Mouse (Mus musculus) C2C12 (cell line): Measurements from ENCODE around the gene Olig2.

ENCODE experiments used
- CEBPB ChIP-seq: IDR thresholded peaks from one replicate; pipeline ENCODE4 v1.6.1; 2011; ENCODE audit warnings: low read depth, mild to moderate bottlenecking, control low read depth, moderate library complexity
- CTCF ChIP-seq: IDR thresholded peaks from one replicate; pipeline ENCODE4 v1.5.1; 2011; ENCODE audit not compliant: control insufficient read depth, insufficient read depth, insufficient read length
- MAX ChIP-seq: IDR thresholded peaks from one replicate; pipeline ENCODE4 v1.6.1; 2011; ENCODE audit warnings: mild to moderate bottlenecking, control low read depth
- USF1 ChIP-seq: IDR thresholded peaks from one replicate; pipeline ENCODE4 v1.6.1; 2011; ENCODE audit warnings: low read depth, mild to moderate bottlenecking, control low read depth, moderate library complexity

DNA sequence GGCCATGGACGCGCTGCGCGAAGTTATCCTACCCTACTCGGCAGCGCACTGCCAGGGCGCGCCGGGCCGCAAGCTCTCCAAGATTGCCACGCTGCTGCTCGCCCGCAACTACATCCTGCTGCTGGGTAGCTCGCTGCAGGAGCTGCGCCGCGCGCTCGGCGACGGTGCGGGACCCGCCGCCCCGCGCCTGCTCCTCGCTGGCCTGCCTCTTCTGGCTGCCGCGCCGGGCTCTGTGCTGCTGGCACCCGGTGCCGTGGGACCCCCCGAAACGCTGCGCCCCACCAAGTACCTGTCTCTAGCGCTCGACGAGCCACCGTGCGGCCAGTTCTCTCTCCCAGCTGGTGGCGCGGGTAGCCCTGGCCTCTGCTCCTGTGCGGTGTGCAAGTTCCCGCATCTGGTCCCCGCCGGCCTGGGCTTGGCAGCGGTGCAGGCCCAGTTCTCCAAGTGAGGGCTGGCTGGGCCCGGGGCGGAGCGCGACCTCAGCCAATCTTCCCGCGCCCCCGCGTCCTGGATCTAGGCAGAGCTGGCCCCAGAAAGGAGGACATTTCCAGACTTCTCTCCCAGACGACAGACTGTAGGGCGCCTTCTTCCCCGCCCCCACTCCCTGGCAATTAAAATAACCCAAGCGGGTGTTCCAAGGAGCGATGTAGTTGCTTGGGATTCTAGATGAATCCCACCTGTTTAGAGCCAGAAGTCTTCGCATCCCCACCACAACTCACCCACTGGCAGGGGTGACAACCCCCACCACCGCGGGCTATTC, 45.1 kb downstream of the Olig2 start:
- TF ChIP-seq CEBPB, result no peak
- no peak for TF ChIP-seq CTCF
- TF ChIP-seq MAX, result no peak
- TF ChIP-seq USF1, result no peak
